Mouse (Mus musculus): Measurements from ENCODE around the gene Qpctl.

DNA sequence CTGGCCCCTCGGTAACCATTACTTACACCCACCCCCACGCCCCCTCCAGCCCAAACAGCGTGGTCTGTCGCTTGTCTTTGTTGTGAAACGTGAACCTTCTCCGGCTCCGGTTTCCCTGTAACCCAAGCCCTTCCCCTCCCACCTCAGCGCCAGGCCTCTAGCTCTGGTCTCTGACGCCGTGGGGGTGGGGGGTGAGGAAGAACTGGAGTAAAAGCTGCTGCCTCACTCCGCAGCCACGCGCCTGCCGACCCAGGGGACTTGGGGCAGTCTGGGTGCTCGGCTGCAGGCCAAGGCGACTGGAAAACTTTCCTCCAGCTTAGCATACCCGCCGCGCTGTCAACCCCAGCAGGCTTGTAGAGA lies 53.4 kb downstream of the Qpctl start:
- TF ChIP-seq CTCF (IDR thresholded peaks at IDR 0.05; ENCODE audit: insufficient read depth, low read depth, low read length) (no peak), POLR2A (IDR thresholded peaks at IDR 0.05; ENCODE audit: insufficient read depth, low read depth, low read length) (no peak)
